Mouse (Mus musculus) MEL (cell line): ENCODE results near the gene Hivep2.

ENCODE experiments used
- CTCF ChIP-seq, 3 experiments: IDR thresholded peaks in 2 of 3; conservative IDR thresholded peaks in 1 of 3; 2 replicates each; pipeline ENCODE4 v1.5.1; 2011 to 2012; ENCODE audit warnings: low read length in 3 of 3, low read depth in 2 of 3, mild to moderate bottlenecking in 2 of 3, improper control_type of control experiment in 1 of 3, inconsistent platforms in 1 of 3, mixed read lengths in 1 of 3, moderate library complexity in 1 of 3; ENCODE audit not compliant: control insufficient read depth in 1 of 3, insufficient read depth in 1 of 3, poor library complexity in 1 of 3, severe bottlenecking in 1 of 3
- EP300 ChIP-seq, 2 experiments: IDR thresholded peaks; 2 replicates each; pipeline ENCODE4 v1.6.1; 2011; ENCODE audit warnings: improper control_type of control experiment in 2 of 2, low read length in 2 of 2, low read depth in 1 of 2, mild to moderate bottlenecking in 1 of 2
- GABPA ChIP-seq: IDR thresholded peaks from 2 replicates; pipeline ENCODE4 v1.6.1; 2012; ENCODE audit warnings: low read depth, mild to moderate bottlenecking, inconsistent platforms, low read length, improper control_type of control experiment, moderate library complexity
- MAFK ChIP-seq: IDR thresholded peaks from 2 replicates; pipeline ENCODE4 v1.6.1; 2011; ENCODE audit warnings: low read depth, mild to moderate bottlenecking, low read length, improper control_type of control experiment, borderline replicate concordance
- MAX ChIP-seq: IDR thresholded peaks from 2 replicates; pipeline ENCODE4 v1.6.1; 2011; ENCODE audit warnings: low read length, improper control_type of control experiment
- POLR2A ChIP-seq, 2 experiments: IDR thresholded peaks; 2 replicates each; pipeline ENCODE4 v1.6.1; 2011 to 2012; ENCODE audit warnings: low read length in 2 of 2, mild to moderate bottlenecking in 2 of 2, control low read depth in 1 of 2, improper control_type of control experiment in 1 of 2, low read depth in 1 of 2, moderate library complexity in 1 of 2; ENCODE audit not compliant: control insufficient read depth in 1 of 2, insufficient read depth in 1 of 2, poor library complexity in 1 of 2
- ZC3H11A ChIP-seq: IDR thresholded peaks from 2 replicates; pipeline ENCODE4 v1.6.1; 2012; ENCODE audit warnings: low read depth, mild to moderate bottlenecking, inconsistent platforms, low read length, improper control_type of control experiment
- ZKSCAN1 ChIP-seq: IDR thresholded peaks from 2 replicates; pipeline ENCODE4 v1.6.1; 2012; ENCODE audit warnings: low read depth, mild to moderate bottlenecking, inconsistent platforms, low read length, improper control_type of control experiment, moderate library complexity

DNA sequence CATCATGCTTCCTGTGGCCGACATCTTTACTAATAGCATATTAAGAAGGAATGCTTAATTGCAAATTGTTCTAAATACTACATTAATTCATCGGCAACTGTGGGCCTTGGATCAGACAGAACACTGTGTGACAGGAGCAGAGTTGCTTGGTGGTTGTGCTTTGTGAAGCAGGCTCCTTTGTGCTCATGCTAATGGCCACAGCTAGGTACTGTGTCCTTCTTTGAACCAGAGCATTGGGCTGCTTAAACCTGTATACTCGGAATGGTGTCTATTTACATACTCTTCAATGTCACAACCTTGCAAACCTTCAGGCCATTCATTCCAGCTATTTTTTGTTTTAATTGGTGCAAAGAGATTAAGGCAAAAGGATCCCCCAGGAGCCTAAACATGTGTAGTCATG lies 115.9 kb downstream of the Hivep2 start:
- no peak for TF ChIP-seq ZC3H11A
- no peak for TF ChIP-seq ZKSCAN1
- TF ChIP-seq MAX, result no peak
- no peak for TF ChIP-seq GABPA
- no peak for TF ChIP-seq CTCF (IDR thresholded peaks at IDR 0.05 in 2 of 3, conservative IDR thresholded peaks at IDR 0.05 in 1 of 3; ENCODE audit: control insufficient read depth in 1 of 3, insufficient read depth in 1 of 3, low read depth in 2 of 3, low read length in 3 of 3, poor library complexity in 1 of 3, severe bottlenecking in 1 of 3)
- no peak for TF ChIP-seq EP300 (IDR thresholded peaks at IDR 0.05; ENCODE audit: low read depth in 1 of 2, low read length in 2 of 2)
- TF ChIP-seq MAFK, result no peak
- TF ChIP-seq POLR2A (IDR thresholded peaks at IDR 0.05; ENCODE audit: control insufficient read depth in 1 of 2, insufficient read depth in 1 of 2, low read depth in 1 of 2, low read length in 2 of 2, poor library complexity in 1 of 2), result no peak
